Mouse (Mus musculus): ENCODE measurements at regions not wholly inside any gene's neighbourhood (a gene's known extent, or its start where the extent isn't known, plus 50 kb on each side); places are given as distances from the start of the nearest gene placed in this dataset.
"Not testable (repeated sequence)": the region's sequence is repeated elsewhere in the genome, so short reads cannot be mapped to it uniquely, and the experiment has no call there.

- TF ChIP-seq CTCF (IDR thresholded peaks at IDR 0.05; ENCODE audit: control insufficient read depth, insufficient read depth, low read length), result no peak
- TF ChIP-seq POLR2A (IDR thresholded peaks at IDR 0.05; ENCODE audit: borderline replicate concordance, control insufficient read depth, low read depth, low read length), result no peak
- H3K4me1 ChIP-seq (ENCODE audit: control insufficient read depth, insufficient read depth, low read length), result no peaks in the 10 kb centered on the region
Observed at GRCm38 (mm10) chr4:3059511-3060054, 107.5 kb upstream of the Vmn1r2 start.

DNA sequence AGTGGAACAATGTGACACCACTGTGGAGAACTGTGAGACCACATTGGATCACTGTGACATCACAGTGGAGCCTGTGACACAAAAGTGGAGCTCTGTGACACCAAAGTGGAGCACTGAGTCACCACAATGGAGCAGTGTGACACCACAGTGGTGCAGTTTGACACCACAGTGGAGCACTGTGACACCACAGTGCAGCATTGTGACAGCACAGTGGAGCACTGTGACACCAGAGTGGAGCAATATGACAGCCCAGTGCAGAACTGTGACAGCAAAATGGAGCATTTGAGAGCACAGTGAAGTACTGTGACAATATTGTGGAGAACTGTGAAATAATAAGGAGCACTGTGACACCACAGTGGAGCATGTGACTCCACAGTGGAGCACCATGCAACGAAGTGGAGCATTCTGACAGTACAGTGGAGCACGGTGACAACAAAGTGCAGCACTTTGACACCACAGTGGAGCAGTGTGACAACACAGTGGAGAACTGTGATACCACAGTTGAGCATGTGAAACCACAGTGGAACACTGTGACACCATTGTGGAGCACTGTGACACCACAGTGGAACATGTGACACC lies 105.0 kb upstream of the Vmn1r2 start:
- 55% methylated on average over 2 of the region's 2 CpGs for whole genome bisulfite sequencing
- Histone ChIP-seq H3K4me1 (ENCODE audit: control insufficient read depth, insufficient read depth, low read length) (no peaks in the 10 kb centered on the region), H3K27ac (ENCODE audit: control insufficient read depth, insufficient read depth, low read depth, low read length, poor library complexity) (no peak overlapping the region), H3K4me3 (replicated peaks; ENCODE audit: control insufficient read depth, low read depth, low read length) (no peak overlapping the region)
- TF ChIP-seq POLR2A (IDR thresholded peaks at IDR 0.05; ENCODE audit: borderline replicate concordance, control insufficient read depth, low read depth, low read length), result no peak

More at GRCm38 (mm10) chr4:3059511-3060054, 107.5 kb upstream of the Vmn1r2 start:
- 59% methylated on average over 2 of the region's 2 CpGs for WGBS
- H3K4me3 ChIP-seq (replicated peaks; ENCODE audit: control insufficient read depth, low read depth, low read length), result no peak overlapping the region
- no peak overlapping the region for H3K27ac ChIP-seq (ENCODE audit: control insufficient read depth, insufficient read depth, low read depth, low read length, poor library complexity)

DNA sequence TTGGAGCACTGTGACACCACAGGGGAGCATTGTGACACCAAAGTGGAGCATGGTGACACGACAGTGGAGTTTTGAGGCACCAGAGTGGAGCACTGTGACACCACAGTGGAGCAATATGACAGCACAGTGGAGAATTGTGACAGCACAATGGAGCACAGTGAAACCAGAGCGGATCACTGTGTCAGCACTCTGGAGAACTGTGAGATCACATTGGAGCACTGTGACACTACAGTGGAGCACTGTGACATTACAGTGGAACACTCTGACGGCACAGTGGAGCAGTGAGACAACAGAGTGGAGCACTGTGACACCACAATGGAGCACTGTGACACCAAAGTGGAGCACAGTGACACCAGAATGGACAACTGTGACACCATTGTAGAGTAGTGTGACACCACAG lies 103.2 kb upstream of the Vmn1r2 start:
- no peak for TF ChIP-seq CTCF (IDR thresholded peaks at IDR 0.05; ENCODE audit: control insufficient read depth, insufficient read depth, low read length)
- no peak for TF ChIP-seq POLR2A (IDR thresholded peaks at IDR 0.05; ENCODE audit: borderline replicate concordance, control insufficient read depth, low read depth, low read length)
- H3K4me1 ChIP-seq (ENCODE audit: control insufficient read depth, insufficient read depth, low read length), result no peaks in the 10 kb centered on the region
- WGBS, result 38% methylated on average over 3 of the region's 3 CpGs
- H3K27ac ChIP-seq (ENCODE audit: control insufficient read depth, insufficient read depth, low read depth, low read length, poor library complexity), result no peak overlapping the region
- H3K4me3 ChIP-seq (replicated peaks; ENCODE audit: control insufficient read depth, low read depth, low read length), result no peak overlapping the region

- TF ChIP-seq POLR2A (IDR thresholded peaks at IDR 0.05; ENCODE audit: borderline replicate concordance, control insufficient read depth, low read depth, low read length), result no peak
- no peak for TF ChIP-seq CTCF (IDR thresholded peaks at IDR 0.05; ENCODE audit: control insufficient read depth, insufficient read depth, low read length)
- H3K4me1 ChIP-seq (ENCODE audit: control insufficient read depth, insufficient read depth, low read length), result no peaks in the 10 kb centered on the region
- H3K27ac ChIP-seq (ENCODE audit: control insufficient read depth, insufficient read depth, low read depth, low read length, poor library complexity), result no peak overlapping the region
- 33% methylated on average over 3 of the region's 3 CpGs for WGBS
- no peak overlapping the region for H3K4me3 ChIP-seq (replicated peaks; ENCODE audit: control insufficient read depth, low read depth, low read length)
Observed at GRCm38 (mm10) chr4:3064571-3064970, 102.5 kb upstream of the Vmn1r2 start.

- H3K4me3 ChIP-seq (replicated peaks; ENCODE audit: control insufficient read depth, low read depth, low read length), result not testable (repeated sequence)
- WGBS, result 74% methylated on average over 3 of the region's 3 CpGs
Observed at GRCm38 (mm10) chr4:3065335-3065734, 101.8 kb upstream of the Vmn1r2 start.

GRCm38 (mm10) chr4:3066051-3066736 lies 100.9 kb upstream of the Vmn1r2 start:
- Histone ChIP-seq H3K27ac (ENCODE audit: control insufficient read depth, insufficient read depth, low read depth, low read length, poor library complexity) (no peak overlapping the region), H3K4me1 (ENCODE audit: control insufficient read depth, insufficient read depth, low read length) (no peaks in the 10 kb centered on the region), H3K4me3 (replicated peaks; ENCODE audit: control insufficient read depth, low read depth, low read length) (no peak overlapping the region)
- WGBS, result 73% methylated on average over 5 of the region's 5 CpGs
- TF ChIP-seq CTCF (IDR thresholded peaks at IDR 0.05; ENCODE audit: control insufficient read depth, insufficient read depth, low read length) (no peak), POLR2A (IDR thresholded peaks at IDR 0.05; ENCODE audit: borderline replicate concordance, control insufficient read depth, low read depth, low read length) (no peak)

More at GRCm38 (mm10) chr4:3065335-3065734, 101.8 kb upstream of the Vmn1r2 start:
- not testable (repeated sequence) for H3K4me1 ChIP-seq (ENCODE audit: control insufficient read depth, insufficient read depth, low read length); H3K27ac ChIP-seq (ENCODE audit: control insufficient read depth, insufficient read depth, low read depth, low read length, poor library complexity)

- Histone ChIP-seq H3K4me3 (replicated peaks; ENCODE audit: control insufficient read depth, low read depth, low read length) (no peak overlapping the region), H3K4me1 (ENCODE audit: control insufficient read depth, insufficient read depth, low read length) (no peaks in the 10 kb centered on the region), H3K27ac (ENCODE audit: control insufficient read depth, insufficient read depth, low read depth, low read length, poor library complexity) (no peak overlapping the region)
- WGBS, result 50% methylated on average over 2 of the region's 2 CpGs
- no peak for TF ChIP-seq POLR2A (IDR thresholded peaks at IDR 0.05; ENCODE audit: borderline replicate concordance, control insufficient read depth, low read depth, low read length)
- TF ChIP-seq CTCF (IDR thresholded peaks at IDR 0.05; ENCODE audit: control insufficient read depth, insufficient read depth, low read length), result 0 out of 2 replicates have a peak, but pooled peaks have one; percentile 0
Observed at GRCm38 (mm10) chr4:3067265-3067664, 99.9 kb upstream of the Vmn1r2 start.

GRCm38 (mm10) chr4:3067666-3068065 lies 99.5 kb upstream of the Vmn1r2 start:
- 30% methylated on average over 2 of the region's 2 CpGs for WGBS
- Histone ChIP-seq H3K4me3 (replicated peaks; ENCODE audit: control insufficient read depth, low read depth, low read length) (no peak overlapping the region), H3K4me1 (ENCODE audit: control insufficient read depth, insufficient read depth, low read length) (no peaks in the 10 kb centered on the region), H3K27ac (ENCODE audit: control insufficient read depth, insufficient read depth, low read depth, low read length, poor library complexity) (no peak overlapping the region)
- TF ChIP-seq CTCF (IDR thresholded peaks at IDR 0.05; ENCODE audit: control insufficient read depth, insufficient read depth, low read length), result no peak
- TF ChIP-seq POLR2A (IDR thresholded peaks at IDR 0.05; ENCODE audit: borderline replicate concordance, control insufficient read depth, low read depth, low read length), result no peak

Measured in bone marrow, adult 2 months (tissue).